Mouse (Mus musculus) layer of hippocampus, adult 2 months (tissue): Measurements from ENCODE around the gene Smarca4. TPM values are rescaled to one million over a fixed set of nuclear protein-coding genes. Genes with fewer than 3 reads are reported as not detected.
A peak's percentile ranks its signal among the peaks of the same experiment; 100 is the strongest.

ENCODE experiments used
- DNase-seq, 2 experiments: peaks; one replicate each; pipeline ENCODE4 v3.0.0; 2022; ENCODE audit warnings: low spot score in 2 of 2
- H3K27ac ChIP-seq: fragments of 200-600 bp; 2 replicates; pipeline ENCODE4 v1.8.1; 2022
- H3K4me3 ChIP-seq: fragments of 200-600 bp; 2 replicates; pipeline ENCODE4 v1.8.1; 2022; ENCODE audit warnings: mild to moderate bottlenecking
- CTCF ChIP-seq: fragments of 200-600 bp; conservative IDR thresholded peaks from 2 replicates; pipeline ENCODE4 v1.8.1; 2022; ENCODE audit warnings: antibody characterized with exemption, mild to moderate bottlenecking, moderate library complexity
- long read RNA-seq, 2 experiments: library from polyadenylated mRNA; stranded (forward); transcript quantifications; one replicate each; pipeline ENCODE4 v2.0.0; 2021; ENCODE audit warnings: borderline mapping rate in 2 of 2
- total RNA-seq, 2 experiments: library from RNA; stranded (reverse); gene quantifications; 2 replicates each; pipeline ENCODE4 v1.2.3; 2021

Smarca4 gene
- 100 to 1,000 TPM; 114 to 115 TPM for total RNA-seq
- long read RNA-seq, experiment 1, full-length matches to known transcripts: 29 of 117 reads
- long read RNA-seq, experiment 1, partial matches to known transcripts: 68 of 117 reads
- long read RNA-seq, experiment 1, other reads (novel, unspliced or antisense): 20 of 117 reads
- long read RNA-seq, experiment 2, full-length matches to known transcripts: 39 of 169 reads
- long read RNA-seq, experiment 2, partial matches to known transcripts: 109 of 169 reads
- long read RNA-seq, experiment 2, other reads (novel, unspliced or antisense): 21 of 169 reads

- peak within 1 kb of the TSS; percentile 97 for H3K4me3 ChIP-seq
- peak; percentile 99 to 100 for DNase-seq
- peak within 1 kb of the TSS; percentile 99 for H3K27ac ChIP-seq
- TF ChIP-seq CTCF: no peak
Measured at GRCm38 (mm10) chr9:21615617-21616231, at the start of gene Smarca4. Smarca4 (plus strand) TSS chr9:21616169.

DNA sequence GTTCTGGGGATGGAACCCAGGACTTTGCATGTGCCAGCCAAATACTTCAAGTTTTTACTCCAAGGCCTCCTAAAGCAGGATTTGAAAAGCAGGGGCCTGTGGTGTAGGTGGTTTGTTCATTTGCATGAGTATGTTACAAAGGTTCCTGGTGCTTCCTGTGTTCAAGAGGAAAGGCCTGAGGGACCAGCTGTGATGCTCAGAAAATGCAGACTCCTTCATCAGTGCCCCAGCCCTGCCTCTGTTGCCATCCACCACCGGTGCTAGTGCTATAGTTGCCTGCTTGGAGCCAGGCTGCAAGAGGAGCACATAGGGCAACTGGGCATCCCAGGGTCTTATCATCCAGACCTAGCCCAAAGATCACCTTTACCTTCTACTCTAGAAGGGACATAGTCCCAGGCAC lies 49.4 kb upstream of the Smarca4 start:
- Histone ChIP-seq H3K27ac (peak overlapping the region; percentile 46; the same call in 1 of the 2 replicates), H3K4me3 (no peak overlapping the region)
- no peak for TF ChIP-seq CTCF
- DNase-seq: no peak

- no peak for TF ChIP-seq CTCF
- no peak for DNase-seq
- H3K4me3 ChIP-seq: no peak overlapping the region
- H3K27ac ChIP-seq: peak overlapping the region; percentile 46; the same call in 1 of the 2 replicates
Measured at GRCm38 (mm10) chr9:21567051-21567450, 48.9 kb upstream of the Smarca4 start.

DNA sequence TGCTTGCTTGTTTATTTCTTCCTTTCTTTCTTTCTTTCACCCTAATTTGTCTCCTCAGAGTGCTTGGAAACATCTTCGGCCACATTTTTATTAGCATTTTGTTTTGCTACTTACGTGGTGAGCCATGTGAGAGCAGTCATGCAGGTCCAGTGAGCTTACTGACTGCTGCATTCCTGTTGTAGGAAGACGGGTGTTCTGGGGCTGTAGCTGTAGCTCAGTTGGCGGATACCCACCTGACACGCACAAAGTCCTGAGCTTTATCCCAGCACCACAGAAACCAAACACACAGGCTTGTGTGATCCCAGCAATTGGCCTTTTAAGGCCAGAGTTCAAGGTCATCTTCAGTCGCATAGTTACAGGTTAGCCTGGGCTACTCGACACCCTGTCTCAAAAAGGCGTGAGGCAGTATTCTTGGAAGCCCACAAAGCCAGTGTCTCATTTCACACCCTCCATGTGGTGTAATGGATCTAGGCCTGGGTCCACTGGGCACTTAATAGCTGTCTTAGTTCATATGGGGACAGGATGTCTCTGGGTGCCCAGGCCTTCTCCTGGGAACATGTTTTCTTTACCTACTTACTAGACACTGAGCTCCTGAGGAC lies 47.2 kb upstream of the Smarca4 start:
- Histone ChIP-seq H3K4me3 (no peak overlapping the region), H3K27ac (no peak overlapping the region)
- DNase-seq: no peak
- no peak for TF ChIP-seq CTCF

DNA sequence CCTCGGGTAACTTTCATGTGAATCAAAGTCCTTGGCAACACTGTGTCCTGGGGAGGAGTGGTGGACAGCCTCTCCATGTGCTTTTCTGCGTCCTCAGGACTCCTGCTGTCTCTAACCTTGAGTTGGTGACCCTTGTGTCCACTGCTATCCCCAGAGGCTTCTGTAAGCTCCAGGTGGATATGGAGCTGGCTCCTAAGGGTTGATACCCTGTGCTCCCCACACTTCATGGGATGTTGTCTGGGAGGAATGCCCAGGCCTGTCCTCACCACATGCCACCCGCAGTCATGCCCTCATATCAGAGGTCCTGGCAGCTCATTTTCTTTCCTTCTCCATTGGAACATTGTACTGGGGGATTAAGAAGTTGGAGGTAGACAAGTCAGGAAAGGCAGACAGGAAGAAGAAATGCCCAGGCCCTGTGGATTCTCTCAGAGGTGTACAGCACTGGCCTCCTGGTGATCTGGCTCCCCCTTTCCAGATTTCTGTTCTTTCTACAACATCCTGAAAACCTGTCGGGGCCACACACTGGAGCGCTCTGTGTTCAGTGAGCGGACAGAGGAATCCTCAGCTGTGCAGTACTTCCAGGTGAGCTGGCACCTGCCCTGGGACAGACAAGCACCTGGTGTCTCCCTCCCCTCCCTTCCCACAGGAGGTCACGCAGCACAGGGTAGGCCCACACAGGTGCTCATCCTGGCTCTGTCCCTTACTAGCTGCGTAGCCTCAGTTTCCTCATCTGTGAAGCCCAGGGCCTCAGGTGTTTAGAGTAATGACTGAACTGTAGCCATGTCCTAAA lies 41.8 kb upstream of the Smarca4 start:
- DNase-seq: no peak
- TF ChIP-seq CTCF: no peak
- Histone ChIP-seq H3K4me3 (no peak overlapping the region), H3K27ac (no peak overlapping the region)

DNA sequence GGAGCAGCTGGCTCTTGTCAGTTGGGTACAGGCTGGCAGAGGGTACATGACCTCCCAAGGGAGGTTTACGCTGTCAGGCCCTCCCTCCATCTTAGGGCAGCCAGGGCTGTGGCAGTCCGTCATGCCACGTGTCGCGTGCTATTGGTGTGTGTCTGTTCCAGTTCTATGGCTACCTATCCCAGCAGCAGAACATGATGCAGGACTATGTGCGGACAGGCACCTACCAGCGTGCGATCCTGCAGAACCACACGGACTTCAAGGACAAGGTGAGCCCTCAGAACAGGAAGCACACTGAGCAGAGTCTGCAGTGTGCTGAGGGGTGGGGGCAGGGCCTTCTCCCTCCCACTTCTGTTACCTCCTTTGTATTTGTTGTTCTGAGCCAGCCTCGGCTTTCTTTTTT lies 40.7 kb upstream of the Smarca4 start:
- no peak for TF ChIP-seq CTCF
- H3K4me3 ChIP-seq: no peak overlapping the region
- DNase-seq: no peak
- no peak overlapping the region for H3K27ac ChIP-seq

DNA sequence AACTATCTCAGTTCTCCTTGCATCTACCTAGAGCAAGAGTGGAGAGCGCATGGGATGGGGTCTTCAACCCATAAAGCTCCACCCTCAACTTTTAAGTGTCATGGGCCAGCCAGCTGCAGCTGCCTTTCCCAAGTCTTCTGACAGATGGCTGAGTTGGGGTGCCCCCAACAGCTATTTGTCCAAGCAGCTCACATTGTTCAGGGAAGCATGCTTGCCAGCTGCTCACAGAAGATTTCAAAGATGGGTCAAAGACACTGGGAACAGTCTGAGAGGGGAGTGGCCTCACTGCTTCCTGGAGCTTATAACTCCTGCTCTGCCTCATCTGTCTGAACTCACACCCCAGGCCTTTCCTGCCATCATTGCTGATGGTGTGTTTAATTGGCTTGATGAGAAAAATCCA lies 39.7 kb upstream of the Smarca4 start:
- no peak for TF ChIP-seq CTCF
- Histone ChIP-seq H3K27ac (no peak overlapping the region), H3K4me3 (no peak overlapping the region)
- DNase-seq: no peak

GRCm38 (mm10) chr9:21578226-21578625 lies 37.7 kb upstream of the Smarca4 start:
- no peak for TF ChIP-seq CTCF
- Histone ChIP-seq H3K4me3 (no peak overlapping the region), H3K27ac (0 out of 2 replicates have a peak overlapping the region, but pooled peaks have one; percentile 10)
- DNase-seq: no peak

- no peak for DNase-seq
- TF ChIP-seq CTCF: no peak
- no peak overlapping the region for H3K4me3 ChIP-seq
- no peak overlapping the region for H3K27ac ChIP-seq
Measured at GRCm38 (mm10) chr9:21585401-21585800, 30.6 kb upstream of the Smarca4 start.

DNA sequence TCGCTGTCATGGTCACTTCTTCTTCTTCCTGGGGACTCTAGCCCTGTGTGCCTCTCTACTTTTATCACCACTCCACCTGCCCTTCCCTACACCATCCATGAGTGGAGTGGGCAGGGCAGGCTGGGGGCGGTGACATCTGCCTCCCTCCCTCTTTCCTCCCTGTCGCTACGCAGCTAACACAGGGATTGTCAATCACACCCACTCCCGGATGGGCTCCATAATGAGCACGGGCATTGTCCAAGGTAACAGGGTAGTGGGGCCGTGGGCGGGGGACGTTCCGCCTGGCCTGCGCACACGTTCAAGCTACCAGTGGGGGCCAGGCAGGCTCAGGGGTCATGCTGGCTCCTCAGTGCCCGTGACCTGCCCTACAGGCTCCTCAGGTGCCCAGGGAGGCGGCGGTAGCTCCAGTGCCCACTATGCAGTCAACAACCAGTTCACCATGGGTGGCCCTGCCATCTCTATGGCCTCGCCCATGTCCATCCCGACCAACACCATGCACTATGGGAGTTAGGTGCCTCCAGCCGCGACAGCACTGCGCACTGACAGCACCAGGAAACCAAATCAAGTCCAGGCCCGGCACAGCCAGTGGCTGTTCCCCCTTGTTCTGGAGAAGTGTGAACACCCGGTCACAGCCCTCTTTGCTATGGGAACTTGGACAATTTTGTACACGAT lies 28.2 kb upstream of the Smarca4 start:
- Histone ChIP-seq H3K27ac (peak overlapping the region; percentile 68), H3K4me3 (no peak overlapping the region)
- no peak for TF ChIP-seq CTCF
- DNase-seq: no peak

- H3K27ac ChIP-seq: no peak overlapping the region; the same call in 1 of the 2 replicates
- no peak for TF ChIP-seq CTCF
- no peak for DNase-seq
- H3K4me3 ChIP-seq: no peak overlapping the region
Measured at GRCm38 (mm10) chr9:21588350-21588749, 27.6 kb upstream of the Smarca4 start.

DNA sequence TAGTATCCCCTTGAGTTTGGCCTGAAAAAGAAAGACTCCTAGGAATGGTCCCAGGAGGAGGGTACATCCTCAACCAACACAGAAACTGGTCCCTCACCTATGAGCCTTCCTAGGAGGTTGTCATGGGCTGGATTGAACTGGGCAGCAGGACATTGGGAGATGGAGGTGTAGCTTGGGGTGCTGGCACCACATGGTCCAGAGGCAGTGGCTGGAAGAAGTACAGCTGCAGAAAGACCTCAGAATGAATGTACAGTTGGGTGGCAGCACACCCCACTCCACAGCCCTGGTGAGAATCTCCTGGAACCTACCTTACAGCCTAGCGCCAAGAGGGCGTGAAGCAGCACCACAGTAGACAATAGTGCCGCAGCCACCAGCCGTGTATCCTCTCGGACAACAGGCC lies 26.4 kb upstream of the Smarca4 start:
- TF ChIP-seq CTCF: no peak
- Histone ChIP-seq H3K4me3 (no peak overlapping the region), H3K27ac (no peak overlapping the region)
- DNase-seq: no peak
